Mouse (Mus musculus): ENCODE measurements around the gene Chmp4b. TPM values are rescaled to one million over a fixed set of nuclear protein-coding genes. Genes with fewer than 3 reads are reported as not detected.

Gene Chmp4b
- polyA plus RNA-seq, 1 experiment, result not detected

DNA sequence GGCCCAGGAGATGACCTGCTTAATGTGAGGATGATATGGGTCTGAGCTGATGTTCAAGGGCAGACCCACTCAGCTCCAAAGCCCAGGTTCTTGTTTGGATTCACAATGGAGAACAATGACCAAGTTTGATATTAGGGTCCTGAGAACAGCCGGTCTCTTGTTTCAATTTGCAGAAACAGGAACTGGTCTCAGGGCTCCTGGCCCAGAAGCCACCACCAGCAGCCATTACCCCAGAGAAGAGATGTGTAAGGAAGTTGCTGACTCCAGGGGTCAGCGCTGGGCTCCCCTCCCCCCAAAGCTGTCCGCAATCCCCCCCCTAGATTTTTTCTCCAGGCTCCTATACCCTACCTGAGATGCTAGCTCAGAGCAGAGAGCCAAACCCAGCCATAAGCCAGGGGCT is 62.5 kb downstream of the Chmp4b start:
- Histone ChIP-seq H3K27ac (ENCODE audit: insufficient read depth, low read depth, low read length) (no peak overlapping the region), H3K4me1 (ENCODE audit: control insufficient read depth, insufficient read depth, low read length) (peaks cover 6% of the 10 kb centered on the region), H3K4me3 (ENCODE audit: insufficient read depth, low read depth, low read length) (no peak overlapping the region)
- WGBS, result 80% methylated on average over 3 of the region's 3 CpGs
- TF ChIP-seq POLR2A (IDR thresholded peaks at IDR 0.05; ENCODE audit: insufficient read depth, low read depth, low read length), result no peak
- TF ChIP-seq CTCF (IDR thresholded peaks at IDR 0.05; ENCODE audit: insufficient read depth, low read depth, low read length), result no peak

- TF ChIP-seq CTCF (IDR thresholded peaks at IDR 0.05; ENCODE audit: insufficient read depth, low read depth, low read length), result no peak
- TF ChIP-seq POLR2A (IDR thresholded peaks at IDR 0.05; ENCODE audit: insufficient read depth, low read depth, low read length), result no peak
- H3K27ac ChIP-seq (ENCODE audit: insufficient read depth, low read depth, low read length), result no peak overlapping the region
- no peak overlapping the region for H3K4me3 ChIP-seq (ENCODE audit: insufficient read depth, low read depth, low read length)
- WGBS, result 92% methylated on average over 4 of the region's 4 CpGs
- peaks cover 6% of the 10 kb centered on the region for H3K4me1 ChIP-seq (ENCODE audit: control insufficient read depth, insufficient read depth, low read length)
Measured at GRCm38 (mm10) chr2:154716586-154716985, 65.1 kb downstream of the Chmp4b start.

GRCm38 (mm10) chr2:154717081-154717480 is 65.6 kb downstream of the Chmp4b start:
- no peak for TF ChIP-seq POLR2A (IDR thresholded peaks at IDR 0.05; ENCODE audit: insufficient read depth, low read depth, low read length)
- no peak overlapping the region for H3K27ac ChIP-seq (ENCODE audit: insufficient read depth, low read depth, low read length)
- no peak overlapping the region for H3K4me3 ChIP-seq (ENCODE audit: insufficient read depth, low read depth, low read length)
- H3K4me1 ChIP-seq (ENCODE audit: control insufficient read depth, insufficient read depth, low read length), result peaks cover 5% of the 10 kb centered on the region

GRCm38 (mm10) chr2:154718855-154719556 is 67.5 kb downstream of the Chmp4b start:
- no peak overlapping the region for H3K4me3 ChIP-seq (ENCODE audit: insufficient read depth, low read depth, low read length)
- TF ChIP-seq CTCF (IDR thresholded peaks at IDR 0.05; ENCODE audit: insufficient read depth, low read depth, low read length) (no peak), POLR2A (IDR thresholded peaks at IDR 0.05; ENCODE audit: insufficient read depth, low read depth, low read length) (no peak)
- 83% methylated on average over 12 of the region's 12 CpGs for whole genome bisulfite sequencing
- H3K4me1 ChIP-seq (ENCODE audit: control insufficient read depth, insufficient read depth, low read length), result no peaks in the 10 kb centered on the region
- H3K27ac ChIP-seq (ENCODE audit: insufficient read depth, low read depth, low read length), result no peak overlapping the region

DNA sequence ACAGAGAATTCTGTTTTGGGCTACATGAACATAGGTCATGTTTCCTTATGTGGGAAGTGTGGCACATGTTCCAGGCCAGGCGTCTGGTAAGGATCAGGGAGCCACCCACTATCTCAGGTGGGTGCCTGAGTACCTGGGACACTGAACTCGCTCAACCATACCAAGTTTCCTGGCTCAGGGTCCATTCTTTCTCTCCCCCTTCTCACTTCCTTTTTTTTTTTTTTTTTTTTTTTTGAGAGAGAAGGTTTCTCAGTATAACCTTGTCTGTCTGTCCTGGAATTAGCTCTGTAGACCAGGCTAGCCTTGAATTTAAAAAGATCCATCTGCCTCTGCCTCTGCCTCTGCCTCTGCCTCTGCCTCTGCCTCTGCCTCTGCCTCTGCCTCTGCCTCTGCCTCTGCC is 68.8 kb downstream of the Chmp4b start:
- 97% methylated on average over 2 of the region's 2 CpGs for WGBS
- Histone ChIP-seq H3K4me3 (ENCODE audit: insufficient read depth, low read depth, low read length) (no peak overlapping the region), H3K27ac (ENCODE audit: insufficient read depth, low read depth, low read length) (no peak overlapping the region), H3K4me1 (ENCODE audit: control insufficient read depth, insufficient read depth, low read length) (no peaks in the 10 kb centered on the region)
- TF ChIP-seq CTCF (IDR thresholded peaks at IDR 0.05; ENCODE audit: insufficient read depth, low read depth, low read length) (no peak), POLR2A (IDR thresholded peaks at IDR 0.05; ENCODE audit: insufficient read depth, low read depth, low read length) (no peak)

- WGBS, result 90% methylated on average over 4 of the region's 4 CpGs
- TF ChIP-seq CTCF (IDR thresholded peaks at IDR 0.05; ENCODE audit: insufficient read depth, low read depth, low read length), result no peak
Measured at GRCm38 (mm10) chr2:154723473-154723872, 72.0 kb downstream of the Chmp4b start.

GRCm38 (mm10) chr2:154729737-154730136 is 78.2 kb downstream of the Chmp4b start:
- Histone ChIP-seq H3K4me1 (ENCODE audit: control insufficient read depth, insufficient read depth, low read length) (no peaks in the 10 kb centered on the region), H3K4me3 (ENCODE audit: insufficient read depth, low read depth, low read length) (no peak overlapping the region), H3K27ac (ENCODE audit: insufficient read depth, low read depth, low read length) (no peak overlapping the region)
- WGBS, result 74% methylated on average over 3 of the region's 3 CpGs
- no peak for TF ChIP-seq CTCF (IDR thresholded peaks at IDR 0.05; ENCODE audit: insufficient read depth, low read depth, low read length)

More at GRCm38 (mm10) chr2:154723473-154723872, 72.0 kb downstream of the Chmp4b start:
- no peak overlapping the region for H3K27ac ChIP-seq (ENCODE audit: insufficient read depth, low read depth, low read length)
- no peaks in the 10 kb centered on the region for H3K4me1 ChIP-seq (ENCODE audit: control insufficient read depth, insufficient read depth, low read length)
- H3K4me3 ChIP-seq (ENCODE audit: insufficient read depth, low read depth, low read length), result no peak overlapping the region

DNA sequence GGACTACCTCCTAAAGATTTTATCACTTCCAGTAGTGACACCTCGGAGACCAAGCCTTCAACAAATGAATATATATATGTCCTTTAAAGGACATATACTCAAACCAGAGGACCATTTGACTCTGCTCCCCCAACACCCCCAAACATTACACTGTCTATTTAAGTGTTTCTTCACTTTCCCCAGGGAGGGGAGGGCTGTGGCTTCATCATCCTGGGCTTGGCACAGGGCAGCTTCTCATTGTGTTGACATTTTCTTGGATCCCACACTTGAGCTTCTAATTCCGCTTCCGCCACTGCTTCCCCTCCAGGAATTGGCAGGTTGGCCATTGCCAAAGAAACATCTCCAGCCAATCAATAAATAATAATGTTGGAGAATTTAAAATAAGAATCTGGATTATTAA is 79.3 kb downstream of the Chmp4b start:
- Histone ChIP-seq H3K4me3 (ENCODE audit: insufficient read depth, low read depth, low read length) (no peak overlapping the region), H3K27ac (ENCODE audit: insufficient read depth, low read depth, low read length) (no peak overlapping the region), H3K4me1 (ENCODE audit: control insufficient read depth, insufficient read depth, low read length) (no peaks in the 10 kb centered on the region)
- TF ChIP-seq POLR2A (IDR thresholded peaks at IDR 0.05; ENCODE audit: insufficient read depth, low read depth, low read length), result no peak
- TF ChIP-seq CTCF (IDR thresholded peaks at IDR 0.05; ENCODE audit: insufficient read depth, low read depth, low read length), result no peak
- WGBS, result 75% methylated on average over 3 of the region's 3 CpGs

- H3K27ac ChIP-seq (ENCODE audit: insufficient read depth, low read depth, low read length), result no peak overlapping the region
- no peaks in the 10 kb centered on the region for H3K4me1 ChIP-seq (ENCODE audit: control insufficient read depth, insufficient read depth, low read length)
- TF ChIP-seq POLR2A (IDR thresholded peaks at IDR 0.05; ENCODE audit: insufficient read depth, low read depth, low read length) (no peak), CTCF (IDR thresholded peaks at IDR 0.05; ENCODE audit: insufficient read depth, low read depth, low read length) (no peak)
- no peak overlapping the region for H3K4me3 ChIP-seq (ENCODE audit: insufficient read depth, low read depth, low read length)
- WGBS, result 42% methylated on average over 2 of the region's 2 CpGs
Measured at GRCm38 (mm10) chr2:154731916-154732315, 80.4 kb downstream of the Chmp4b start.
